Mouse (Mus musculus): ENCODE results near the gene Nkiras1.
"Not testable (repeated sequence)": the region's sequence is repeated elsewhere in the genome, so short reads cannot be mapped to it uniquely, and the experiment has no call there.

Gene Nkiras1

DNA sequence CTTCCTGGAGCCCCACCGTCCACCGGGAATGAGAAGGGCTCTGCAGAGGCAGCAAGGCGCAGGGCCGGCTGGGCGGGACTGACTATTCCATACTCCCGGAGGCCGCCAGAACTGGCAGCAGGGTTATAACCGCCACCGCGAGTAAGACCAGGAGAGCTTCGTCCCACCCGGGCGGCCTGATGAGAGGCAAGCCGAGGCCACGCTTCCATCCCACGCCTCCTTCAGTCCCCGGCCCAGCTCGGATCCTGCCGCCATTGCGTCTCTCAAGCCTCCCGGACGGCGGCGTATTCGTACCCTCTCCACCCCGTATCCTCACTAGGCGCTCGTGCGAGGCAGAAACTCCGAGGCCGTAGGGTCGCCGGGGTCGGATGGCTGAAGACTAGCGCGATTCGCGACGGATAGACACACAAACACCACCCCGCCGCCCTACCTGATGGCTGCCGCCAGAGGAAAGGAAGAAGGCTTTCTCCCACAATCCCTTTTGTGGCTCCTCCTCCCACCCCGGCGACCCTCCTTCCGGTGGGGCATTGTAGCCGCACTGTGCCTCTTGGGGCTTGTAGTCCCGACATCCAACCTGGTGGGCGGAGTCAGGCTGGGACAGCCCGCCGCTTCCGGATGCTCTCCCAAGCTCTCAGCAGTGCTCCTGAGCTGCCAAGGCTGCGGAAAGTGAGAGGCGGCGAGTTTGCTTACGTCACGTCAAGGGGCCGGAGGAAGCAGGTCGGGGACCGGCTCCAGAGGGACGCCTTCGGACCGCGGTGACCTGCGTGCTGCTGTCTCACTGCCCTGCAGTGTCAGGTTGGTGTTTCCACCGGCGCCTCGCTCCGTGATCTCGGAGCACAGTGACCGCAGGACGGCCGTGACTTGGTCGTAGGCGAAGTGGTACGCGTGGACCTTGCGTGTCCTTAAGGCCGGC is at the start of gene Nkiras1, which contains the start of gene Rpl15:
Nkiras1 (plus strand) TSS at position 608 of the 913 bp plus-strand sequence.
Rpl15 (minus strand) TSS at position 863 of the 913 bp plus-strand sequence.
- peak; percentile 98 to 99 for DNase-seq (ENCODE audit: low spot score in 2 of 2)

DNA sequence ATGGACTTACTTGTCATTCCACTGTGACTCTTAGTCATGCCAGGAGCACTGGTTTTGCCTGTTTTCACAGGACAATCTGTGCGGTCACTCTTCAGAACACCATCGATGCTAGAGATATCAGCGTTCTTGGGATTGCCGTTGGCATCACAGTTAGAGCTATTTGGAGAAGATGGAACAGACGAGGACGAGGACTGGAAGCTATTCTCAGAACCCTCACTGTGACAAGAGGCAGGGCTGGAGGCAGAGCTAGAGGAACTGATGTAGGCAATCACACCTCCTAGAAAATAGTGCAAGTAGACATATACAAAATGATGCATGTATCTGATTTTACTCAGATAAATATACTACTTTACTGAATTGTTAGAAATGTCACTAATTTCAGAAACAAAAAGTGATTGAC is 49.0 kb upstream of the Nkiras1 start:
- peak in 1 of 2 experiments; percentile 44 for DNase-seq (ENCODE audit: low spot score in 2 of 2)

DNA sequence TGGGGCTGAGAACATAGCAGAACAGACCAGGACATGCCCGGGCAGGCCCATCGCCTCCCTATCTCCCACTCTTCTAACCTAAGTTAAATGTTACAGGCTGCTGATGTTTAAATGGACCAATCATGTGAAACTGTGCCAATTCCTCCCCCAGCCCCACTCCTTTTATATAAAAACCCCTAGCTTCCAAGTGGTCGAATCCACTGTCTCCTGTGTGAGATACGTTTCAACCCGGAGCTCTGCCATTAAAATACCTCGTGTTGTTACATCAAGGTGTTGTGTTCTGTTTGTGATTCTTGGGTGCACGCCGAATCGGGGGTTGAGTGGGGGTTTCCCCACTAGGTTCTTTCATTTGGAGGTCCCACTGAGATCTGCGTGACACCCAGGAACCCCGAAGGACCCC is 45.5 kb upstream of the Nkiras1 start:
- DNase-seq (ENCODE audit: low spot score in 2 of 2), result not testable (repeated sequence)

DNA sequence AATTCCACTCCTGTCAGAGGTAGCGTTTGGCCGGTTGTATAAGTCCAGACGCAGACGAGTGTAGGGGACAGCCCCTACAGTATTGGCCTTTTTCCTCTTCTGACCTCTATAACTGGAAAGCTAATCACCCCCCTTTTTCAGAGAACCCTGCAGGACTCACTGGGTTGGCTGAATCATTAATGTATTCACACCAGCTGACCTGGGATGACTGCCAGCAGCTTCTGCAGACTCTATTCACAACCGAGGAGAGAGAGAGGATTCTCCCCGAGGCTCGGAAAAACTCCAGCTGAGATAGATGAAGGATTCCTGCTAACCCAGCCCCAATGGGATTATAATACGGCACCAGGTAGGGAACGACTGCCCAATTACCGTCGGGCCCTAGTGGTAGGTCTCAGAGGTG is 44.8 kb upstream of the Nkiras1 start:
- not testable (repeated sequence) for DNase-seq (ENCODE audit: low spot score in 2 of 2)

DNA sequence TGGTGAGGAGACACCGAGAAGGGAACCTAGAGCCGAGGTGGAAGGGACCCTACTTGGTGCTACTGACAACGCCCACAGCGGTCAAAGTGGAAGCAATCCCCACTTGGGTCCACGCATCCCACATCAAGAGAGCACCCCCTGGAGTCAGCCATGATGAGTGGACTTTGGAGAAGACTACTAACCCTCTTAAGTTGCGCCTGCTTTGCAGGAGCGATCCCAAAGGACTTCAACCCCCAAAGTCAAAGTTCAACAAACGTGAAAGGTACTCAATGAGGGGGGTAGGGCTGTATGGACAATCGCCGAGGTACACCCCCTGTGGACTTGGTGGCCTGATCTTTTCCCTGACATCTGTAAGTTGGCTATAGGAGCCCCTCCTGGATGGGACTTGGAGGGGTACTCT is 41.2 kb upstream of the Nkiras1 start:
- DNase-seq (ENCODE audit: low spot score in 2 of 2), result not testable (repeated sequence)

DNA sequence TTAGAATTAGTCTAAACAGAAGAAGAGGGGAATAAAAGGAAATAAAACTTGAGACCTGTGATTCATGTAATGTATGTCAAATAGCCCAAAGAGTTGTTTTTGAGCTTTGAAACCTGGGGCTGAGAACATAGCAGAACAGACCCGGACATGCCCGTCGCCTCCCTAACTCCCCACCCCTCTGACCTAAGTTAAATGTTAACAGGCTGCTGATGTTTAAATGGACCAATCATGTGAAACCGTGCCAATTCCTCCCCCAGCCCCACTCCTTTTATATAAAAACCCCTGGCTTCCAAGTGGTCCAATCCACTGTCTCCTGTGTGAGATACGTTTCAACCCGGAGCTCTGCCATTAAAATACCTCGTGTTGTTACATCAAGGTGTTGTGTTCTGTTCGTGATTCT is 39.1 kb upstream of the Nkiras1 start:
- not testable (repeated sequence) for DNase-seq (ENCODE audit: low spot score in 2 of 2)

DNA sequence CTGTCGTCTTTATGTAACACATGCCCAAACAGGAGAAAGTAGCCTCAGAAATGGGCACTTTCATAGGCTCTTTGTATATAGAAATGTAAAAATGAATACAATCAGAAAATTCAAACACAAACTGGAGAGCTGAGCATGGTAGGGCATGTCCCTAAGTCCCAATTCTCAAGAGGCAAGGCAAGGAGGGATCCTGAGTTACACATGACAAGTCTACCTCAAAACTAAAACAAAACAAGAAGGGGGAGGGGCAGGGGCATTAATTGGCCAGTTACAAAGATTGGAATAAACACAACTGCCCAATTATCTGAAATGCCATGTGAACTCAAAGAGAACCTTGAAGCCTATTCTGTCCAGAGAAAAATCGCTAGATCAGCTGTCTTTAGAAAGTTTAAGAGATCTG is 37.9 kb upstream of the Nkiras1 start:
- no peak for DNase-seq (ENCODE audit: low spot score in 2 of 2)

DNA sequence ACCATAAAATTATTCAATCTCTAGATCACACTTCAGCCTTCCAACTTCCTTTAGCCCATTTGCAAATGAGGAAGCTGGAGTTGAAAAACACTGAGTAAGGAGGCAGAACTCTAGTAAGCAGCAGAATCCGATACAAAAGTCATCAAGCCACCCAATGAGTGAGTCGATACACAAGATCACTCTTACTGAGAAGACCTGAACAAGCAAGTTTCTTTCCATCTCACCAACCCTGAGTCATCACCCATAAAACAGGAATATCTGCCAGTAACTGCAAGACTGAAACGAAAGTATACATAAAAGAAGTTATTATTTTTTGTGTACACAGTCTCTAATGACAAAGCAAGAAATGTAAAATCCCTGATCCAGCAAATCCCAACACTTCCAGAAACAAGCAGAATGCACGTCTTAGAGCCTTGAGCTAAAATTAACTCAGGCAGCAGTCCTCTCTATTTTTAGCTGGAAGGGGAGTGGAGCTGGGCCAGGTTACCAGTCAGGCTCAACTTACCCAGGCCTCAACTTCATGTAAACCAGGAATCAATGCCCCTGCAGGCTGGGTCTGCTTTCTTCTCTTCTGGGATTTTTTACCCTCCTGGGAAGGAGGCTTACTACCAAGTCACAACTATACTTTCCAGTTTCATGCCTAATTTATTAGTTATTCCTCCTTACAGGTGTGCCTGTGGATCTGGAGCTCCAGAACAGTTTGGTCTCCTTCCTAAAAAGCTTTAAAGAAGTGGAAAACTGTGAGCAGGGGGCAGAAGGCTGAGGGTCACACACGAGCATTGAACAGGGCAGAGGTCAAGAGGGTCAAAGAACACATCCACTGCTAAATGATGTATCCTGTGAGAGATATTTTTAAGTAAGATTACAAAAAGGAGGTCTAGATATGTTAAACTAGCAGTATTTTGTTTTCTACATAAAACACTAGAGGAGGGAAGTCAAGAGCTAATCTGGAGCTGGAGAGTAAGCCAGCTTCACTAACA is 36.7 kb upstream of the Nkiras1 start:
- DNase-seq (ENCODE audit: low spot score in 2 of 2), result no peak

DNA sequence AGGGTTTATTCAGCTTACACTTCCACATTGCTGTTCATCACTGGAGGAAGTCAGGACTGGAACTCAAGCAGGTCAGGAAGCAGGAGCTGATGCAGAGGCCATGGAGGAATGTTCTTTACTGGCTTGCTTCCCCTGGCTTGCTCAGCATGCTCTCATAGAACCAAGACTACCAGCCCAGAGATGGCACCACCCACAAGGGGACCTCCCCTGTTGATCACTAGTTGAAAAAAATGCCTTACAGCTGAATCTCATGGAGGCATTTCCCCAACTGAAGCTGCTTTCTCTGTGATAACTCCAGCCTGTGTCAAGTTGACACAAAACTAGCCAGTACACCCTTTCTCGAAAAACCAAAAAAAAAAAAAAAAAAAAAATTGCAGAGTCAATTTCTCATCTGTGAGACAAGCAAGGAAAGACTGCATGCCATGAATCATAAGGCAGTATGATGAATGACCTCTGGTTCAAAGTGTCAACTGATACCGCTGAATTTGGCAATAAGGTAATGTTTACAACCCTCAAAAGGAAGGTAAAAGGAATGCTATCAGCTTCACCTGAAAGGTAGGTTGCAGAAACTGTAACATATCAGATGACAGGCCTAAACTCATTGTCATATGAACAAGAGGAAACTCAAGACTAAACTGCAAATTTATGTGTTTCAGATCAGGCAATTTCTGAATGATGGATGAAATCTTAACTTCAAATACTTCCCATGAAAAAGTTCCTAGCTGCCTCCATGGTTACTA is 34.3 kb upstream of the Nkiras1 start:
- not testable (repeated sequence) for DNase-seq (ENCODE audit: low spot score in 2 of 2)

DNA sequence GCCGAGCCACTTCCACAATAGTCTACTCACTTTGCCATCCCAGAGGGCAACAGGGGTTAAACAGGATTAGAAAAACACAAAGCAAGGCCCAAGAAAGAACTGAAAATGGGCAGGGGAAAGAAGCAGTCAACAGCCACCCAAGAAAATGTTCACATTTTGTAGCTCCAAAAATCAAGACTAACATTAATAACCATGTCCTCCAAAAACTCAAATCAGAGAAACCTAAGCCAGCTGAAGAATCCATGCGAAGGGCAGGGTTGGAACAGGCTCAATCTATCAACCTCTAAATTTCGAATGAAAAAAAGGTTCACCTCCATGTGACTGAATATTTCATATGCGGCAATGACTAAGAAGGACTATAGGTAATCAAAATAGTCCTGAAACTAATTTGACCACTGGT is 33.6 kb upstream of the Nkiras1 start:
- no peak for DNase-seq (ENCODE audit: low spot score in 2 of 2)

DNA sequence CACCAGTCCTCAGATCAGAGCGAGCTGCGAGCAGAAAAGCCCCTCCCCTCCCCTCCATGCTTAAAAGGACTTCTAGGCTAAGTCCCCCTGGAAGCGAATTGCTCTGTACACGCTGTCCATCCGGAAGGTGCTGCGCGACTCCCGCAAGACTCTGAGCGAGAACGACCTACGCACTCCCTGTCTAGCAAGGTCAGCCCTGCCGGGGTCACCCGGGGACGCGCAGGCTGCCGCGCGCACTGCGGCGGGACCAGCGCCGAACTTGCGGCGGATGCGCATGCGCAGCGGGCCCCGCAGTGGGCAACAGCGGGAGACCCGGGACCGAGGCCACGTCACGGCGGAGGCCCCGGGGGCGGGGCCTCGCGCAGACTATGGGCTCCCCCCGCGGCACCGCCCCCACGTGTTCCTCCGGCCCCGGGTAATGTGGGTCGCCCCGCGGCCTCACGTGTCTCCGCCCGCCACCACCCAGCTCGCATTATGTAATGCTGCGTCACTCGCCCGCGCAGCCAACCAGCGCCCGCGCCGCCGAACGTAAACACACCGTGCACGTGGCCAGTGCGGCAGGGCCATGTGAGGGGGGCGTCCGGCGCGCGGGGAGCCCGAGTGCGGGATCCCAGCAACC is 32.7 kb upstream of the Nkiras1 start:
- peak; percentile 98 to 99 for DNase-seq (ENCODE audit: low spot score in 2 of 2)

DNA sequence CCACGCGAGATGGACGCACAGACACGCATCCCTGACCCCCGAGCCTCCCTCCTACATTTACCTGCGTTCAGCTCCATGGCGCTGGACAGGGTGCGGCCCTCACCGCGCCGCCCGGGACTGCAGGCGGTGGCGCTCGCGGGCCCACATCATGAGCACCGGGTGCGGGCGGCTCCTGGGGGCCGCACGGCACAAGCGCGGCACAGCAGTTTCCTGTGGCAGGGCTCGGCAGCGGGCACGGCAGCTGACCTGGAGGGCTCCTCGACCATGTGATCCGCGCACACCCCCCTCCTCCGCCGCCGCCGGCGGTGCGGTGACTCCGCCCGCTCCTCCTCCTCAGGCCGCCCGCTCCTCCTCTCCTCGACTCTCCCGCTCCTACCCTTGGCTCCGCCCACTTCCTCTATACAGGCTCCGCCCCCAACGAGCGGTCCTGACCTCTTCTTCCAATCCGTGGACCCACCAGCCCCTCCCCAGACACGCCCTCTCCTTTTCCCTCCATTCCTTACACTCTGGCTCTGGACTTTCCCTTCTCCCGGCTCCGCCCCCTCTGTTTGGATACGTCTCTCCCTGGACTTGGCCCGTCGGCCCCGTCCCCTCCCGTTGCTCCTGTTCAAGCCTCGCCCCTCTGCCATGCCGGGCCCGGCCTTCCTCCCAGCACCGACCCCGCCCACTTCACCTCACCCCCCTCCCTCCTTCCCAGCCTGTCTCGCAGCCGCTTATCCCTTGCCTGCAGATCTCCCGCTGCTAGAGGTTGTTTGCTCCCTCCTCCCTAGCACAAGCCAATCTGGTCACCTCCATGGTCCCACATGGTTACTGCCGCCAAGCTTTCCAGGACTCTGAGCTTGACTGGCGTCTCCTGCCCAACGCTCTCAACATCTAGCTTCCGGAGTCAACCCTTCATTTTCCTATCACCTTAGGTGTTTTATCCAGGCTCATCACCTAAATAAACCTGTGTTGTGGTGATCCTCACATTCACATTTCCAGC is 31.9 kb upstream of the Nkiras1 start, which contains the start of gene Nr1d2:
Nr1d2 (minus strand) TSS at position 378 of the 982 bp plus-strand sequence.
- DNase-seq (ENCODE audit: low spot score in 2 of 2), result peak; percentile 97 to 98

DNA sequence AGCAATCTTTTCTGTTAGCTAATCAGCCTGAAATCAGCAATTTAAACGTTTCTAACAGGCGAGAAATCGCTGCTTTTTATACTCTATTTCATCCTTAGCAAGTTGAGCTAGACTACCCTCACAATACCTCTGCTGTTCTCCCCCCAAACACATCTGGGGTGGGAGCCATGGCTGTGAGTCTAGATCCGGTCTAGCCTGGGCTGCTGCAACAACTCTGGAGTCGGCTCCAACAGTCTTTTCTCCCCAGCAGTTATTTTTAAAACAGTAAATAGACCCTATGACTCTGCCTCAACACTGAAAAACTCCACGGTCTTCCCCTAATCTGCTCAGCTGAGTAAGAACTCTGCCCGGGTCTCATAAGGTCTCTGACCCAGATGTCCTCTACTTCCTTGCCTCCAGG is 30.8 kb upstream of the Nkiras1 start:
- DNase-seq (ENCODE audit: low spot score in 2 of 2), result no peak

DNA sequence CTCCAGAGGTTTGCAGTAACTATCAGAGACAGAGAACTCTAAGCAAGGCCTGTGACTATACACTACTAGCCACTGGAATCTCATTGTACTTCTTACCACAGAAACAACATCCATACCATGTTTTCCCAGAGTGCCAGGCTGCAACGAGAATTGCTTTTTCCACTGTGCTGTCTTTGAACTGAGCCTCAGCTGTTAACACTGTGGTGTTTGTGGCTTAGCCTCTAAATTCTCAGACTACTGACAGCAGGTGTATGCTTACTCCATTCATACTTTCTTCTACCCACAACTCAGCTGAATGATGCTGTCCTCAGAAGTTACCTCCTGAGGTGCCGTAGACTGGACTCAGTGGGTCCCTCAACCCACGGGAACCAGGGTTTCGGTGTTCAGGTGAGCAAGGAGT is 29.1 kb upstream of the Nkiras1 start:
- no peak for DNase-seq (ENCODE audit: low spot score in 2 of 2)

DNA sequence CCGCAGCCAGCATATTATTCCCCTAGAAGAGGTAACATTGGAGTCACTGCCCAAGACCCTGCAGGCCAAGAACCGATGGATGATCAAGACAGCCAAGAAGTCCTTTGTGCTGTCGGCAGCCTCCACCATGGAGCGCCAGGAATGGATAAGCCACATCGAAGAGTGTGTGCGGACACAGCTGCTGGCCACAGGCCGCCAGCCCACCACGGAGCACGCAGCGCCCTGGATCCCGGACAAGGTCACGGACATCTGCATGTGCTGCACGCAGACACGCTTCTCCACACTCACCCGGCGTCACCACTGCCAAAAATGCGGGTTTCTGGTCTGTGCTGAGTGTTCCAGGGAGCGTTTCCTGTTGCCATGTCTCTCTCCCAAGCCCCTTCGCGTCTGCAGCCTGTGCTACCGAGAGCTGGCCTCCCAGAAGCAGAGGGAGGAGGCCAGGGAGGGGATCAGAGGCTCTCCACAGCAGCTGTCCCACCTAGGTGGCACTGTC is 28.3 kb upstream of the Nkiras1 start:
- no peak for DNase-seq (ENCODE audit: low spot score in 2 of 2)

DNA sequence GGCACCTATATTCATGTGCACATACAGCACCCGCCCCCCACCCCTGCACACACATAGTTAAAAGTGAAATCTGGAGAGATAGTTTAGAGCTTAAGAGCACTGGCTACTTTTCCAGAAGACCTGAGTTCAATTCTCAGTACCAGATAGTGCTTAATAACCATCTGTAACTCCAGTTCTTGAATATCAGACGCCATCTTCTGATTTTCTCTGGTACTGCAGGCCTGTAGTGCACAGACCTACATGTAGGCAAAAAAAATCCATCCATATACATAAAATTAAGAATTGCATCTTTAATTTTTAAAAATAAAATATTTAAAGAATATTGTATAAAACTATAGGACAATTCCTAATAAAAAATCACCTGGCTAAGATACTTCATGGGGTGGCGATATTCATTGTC is 9.7 kb upstream of the Nkiras1 start:
- DNase-seq (ENCODE audit: low spot score in 2 of 2), result no peak

DNA sequence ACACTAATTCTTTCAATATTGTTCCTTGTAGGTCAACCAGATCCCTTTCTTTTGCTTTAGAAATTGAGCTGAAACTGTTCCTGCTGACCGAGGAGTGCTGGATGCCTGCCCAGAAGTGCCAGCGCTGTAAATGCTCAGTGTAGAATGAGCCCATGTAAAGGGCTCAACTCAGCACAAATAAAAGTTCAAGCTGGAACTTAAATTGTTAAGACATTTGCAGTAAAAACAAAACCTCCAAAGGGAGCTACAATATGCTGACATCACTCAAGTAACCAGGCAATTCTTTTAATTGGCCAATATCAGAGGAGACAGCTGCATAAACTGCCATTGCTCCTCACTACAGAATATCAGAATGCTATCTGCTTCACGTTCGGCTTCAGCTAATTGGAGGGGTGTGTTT is 7.5 kb upstream of the Nkiras1 start:
- DNase-seq (ENCODE audit: low spot score in 2 of 2), result peak; percentile 46 to 50

DNA sequence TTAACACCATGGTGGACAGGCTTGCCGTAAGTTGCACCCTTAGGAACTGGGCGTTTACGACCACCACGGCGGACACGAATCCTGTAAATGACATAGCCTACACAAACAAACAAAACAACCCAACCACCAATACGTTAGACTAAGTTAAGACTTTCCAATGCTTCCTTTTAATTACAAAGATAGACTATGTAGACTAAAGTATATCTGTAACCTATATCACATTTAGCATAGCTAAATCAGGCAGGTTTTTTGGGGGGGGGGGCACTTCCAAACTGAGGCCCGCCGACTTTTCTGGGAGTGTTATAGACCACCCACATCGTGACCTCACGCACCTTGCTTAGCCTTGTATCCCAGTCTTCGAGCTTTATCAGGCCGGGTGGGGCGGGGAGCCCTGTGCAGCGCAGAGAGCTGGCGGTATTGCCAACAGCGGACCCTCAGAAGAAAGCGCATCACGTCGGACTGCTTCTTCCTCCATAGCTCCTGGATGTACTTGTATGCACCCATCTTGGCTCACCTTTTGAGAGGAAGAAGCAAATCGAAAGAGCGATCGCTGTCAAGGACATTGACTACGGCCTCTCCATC is 898 bp upstream of the Nkiras1 start:
- not testable (repeated sequence) for DNase-seq (ENCODE audit: low spot score in 2 of 2)

DNA sequence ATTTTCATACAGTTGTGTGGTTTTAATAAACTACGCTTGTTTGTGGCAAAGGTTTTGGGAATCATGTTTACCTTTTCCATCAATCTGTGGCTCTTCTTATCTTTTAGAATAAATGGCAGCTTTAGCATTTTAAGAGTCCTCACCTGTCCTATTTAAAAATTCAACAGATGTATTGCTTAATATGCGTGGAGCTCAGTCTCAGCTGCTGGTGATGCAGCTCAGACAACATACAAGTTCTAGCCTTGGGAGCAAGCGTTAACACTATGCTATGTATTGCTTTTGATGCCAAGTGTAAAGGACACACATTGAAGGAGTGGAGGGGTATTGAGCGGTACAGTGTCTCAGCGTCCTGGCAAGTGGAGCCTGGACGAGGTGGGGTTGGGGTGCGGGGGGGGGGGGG is 730 bp downstream of the Nkiras1 start:
- DNase-seq (ENCODE audit: low spot score in 2 of 2), result no peak
